Mouse (Mus musculus) ovary, postnatal 36 days (tissue): ENCODE measurements around the gene Zzz3.

Experiments used
- DNase-seq: peaks from one replicate; pipeline ENCODE4 v3.0.0; 2022; ENCODE audit warnings: low spot score, mixed read lengths

Gene Zzz3

GRCm38 (mm10) chr3:152395350-152396277, at the start of gene Zzz3:
Gene Zzz3 (plus strand): TSS chr3:152395473.
- DNase-seq: peak; percentile 93

- peak; percentile 96 for DNase-seq
Measured at GRCm38 (mm10) chr3:152345732-152346632, 49.3 kb upstream of the Zzz3 start, which contains the start of gene Usp33. Gene Usp33 (plus strand): TSS chr3:152346478.

- DNase-seq: no peak
Measured at GRCm38 (mm10) chr3:152346633-152347141, 48.6 kb upstream of the Zzz3 start.

GRCm38 (mm10) chr3:152347227-152347626, 48.0 kb upstream of the Zzz3 start:
- DNase-seq: no peak

- DNase-seq: no peak
Measured at GRCm38 (mm10) chr3:152348011-152348830, 47.1 kb upstream of the Zzz3 start.

- DNase-seq: no peak
Measured at GRCm38 (mm10) chr3:152350431-152350830, 44.8 kb upstream of the Zzz3 start.

GRCm38 (mm10) chr3:152350966-152351365, 44.3 kb upstream of the Zzz3 start:
- no peak for DNase-seq

- no peak for DNase-seq
Measured at GRCm38 (mm10) chr3:152352289-152352688, 43.0 kb upstream of the Zzz3 start.

- no peak for DNase-seq
Measured at GRCm38 (mm10) chr3:152353434-152354177, 41.7 kb upstream of the Zzz3 start.

- no peak for DNase-seq
Measured at GRCm38 (mm10) chr3:152355361-152355760, 39.9 kb upstream of the Zzz3 start.

GRCm38 (mm10) chr3:152356751-152357150, 38.5 kb upstream of the Zzz3 start:
- DNase-seq: no peak

- DNase-seq: no peak
Measured at GRCm38 (mm10) chr3:152359151-152359550, 36.1 kb upstream of the Zzz3 start.

GRCm38 (mm10) chr3:152364181-152364580, 31.1 kb upstream of the Zzz3 start:
- no peak for DNase-seq

GRCm38 (mm10) chr3:152376063-152376462, 19.2 kb upstream of the Zzz3 start:
- DNase-seq: no peak

- DNase-seq: no peak
Measured at GRCm38 (mm10) chr3:152384106-152384505, 11.2 kb upstream of the Zzz3 start.

- peak; percentile 98 for DNase-seq
Measured at GRCm38 (mm10) chr3:152396278-152396987, 1.2 kb downstream of the Zzz3 start.

GRCm38 (mm10) chr3:152396988-152397314, 1.7 kb downstream of the Zzz3 start:
- DNase-seq: no peak

- no peak for DNase-seq
Measured at GRCm38 (mm10) chr3:152397335-152397940, 2.2 kb downstream of the Zzz3 start.

- no peak for DNase-seq
Measured at GRCm38 (mm10) chr3:152400441-152400840, 5.2 kb downstream of the Zzz3 start.

GRCm38 (mm10) chr3:152400875-152401274, 5.6 kb downstream of the Zzz3 start:
- DNase-seq: no peak
